Mouse (Mus musculus) erythroblast, adult 5-6 weeks (primary cell): ENCODE data around the gene St8sia2. TPM values are rescaled to one million over a fixed set of nuclear protein-coding genes. Genes with fewer than 3 reads are reported as not detected.

Experiments used
- ATAC-seq: replicated peaks from 2 replicates; pipeline ENCODE4 v1.8.0; 2016; ENCODE audit warnings: moderate number of reproducible peaks, mild to moderate bottlenecking, moderate TSS enrichment, inconsistent platforms; ENCODE audit not compliant: poor library complexity, low FRiP score, severe bottlenecking
- total RNA-seq, 2 experiments: library from RNA; stranded (forward) in 1 of 2; stranded (reverse) in 1 of 2; fragments of 150-400 nt in 1 of 2; fragments of 200-764, 138-1000 nt in 1 of 2; gene quantifications; 2 replicates each; pipeline versions ENCODE4 v1.2.3 to v1.2.4; 2015 to 2017; ENCODE audit warnings: low replicate concordance in 2 of 2

St8sia2 gene
- total RNA-seq, 2 experiments from 2014 or later = not detected

DNA sequence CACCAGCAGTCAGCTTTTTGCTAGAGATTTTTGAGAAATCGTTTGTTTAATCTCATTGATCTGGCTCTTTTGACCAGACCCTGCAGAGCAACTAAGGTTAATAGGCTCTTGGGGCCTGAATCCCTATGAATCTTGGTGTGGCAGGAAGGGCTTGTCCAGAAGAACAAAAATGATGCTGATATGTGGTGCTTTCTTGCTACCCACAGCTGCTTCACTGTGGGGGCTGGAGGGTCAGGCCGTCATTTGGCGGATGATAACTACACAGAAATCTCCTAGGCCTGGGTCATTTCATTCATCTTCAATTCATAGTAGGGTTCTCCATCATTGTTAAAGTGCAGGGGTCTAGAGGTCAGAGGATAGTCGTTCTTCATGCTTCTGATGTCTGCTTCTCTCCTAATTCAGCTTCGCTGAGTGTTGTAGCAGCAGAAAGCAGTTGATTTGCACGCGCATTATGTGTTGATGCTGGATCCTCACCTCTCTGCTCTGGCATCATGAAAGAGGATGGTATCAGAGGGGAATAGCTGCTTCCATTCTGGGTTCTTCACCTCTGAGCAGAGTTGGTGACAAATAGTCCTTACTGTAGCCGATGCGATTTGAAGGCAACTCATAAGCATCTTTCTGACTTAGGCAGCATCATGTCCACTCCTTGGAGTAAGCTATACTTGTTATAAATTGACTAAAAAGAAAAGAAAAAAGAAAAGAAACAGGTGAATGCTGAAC lies 122.4 kb downstream of the St8sia2 start:
- no peak for ATAC-seq

DNA sequence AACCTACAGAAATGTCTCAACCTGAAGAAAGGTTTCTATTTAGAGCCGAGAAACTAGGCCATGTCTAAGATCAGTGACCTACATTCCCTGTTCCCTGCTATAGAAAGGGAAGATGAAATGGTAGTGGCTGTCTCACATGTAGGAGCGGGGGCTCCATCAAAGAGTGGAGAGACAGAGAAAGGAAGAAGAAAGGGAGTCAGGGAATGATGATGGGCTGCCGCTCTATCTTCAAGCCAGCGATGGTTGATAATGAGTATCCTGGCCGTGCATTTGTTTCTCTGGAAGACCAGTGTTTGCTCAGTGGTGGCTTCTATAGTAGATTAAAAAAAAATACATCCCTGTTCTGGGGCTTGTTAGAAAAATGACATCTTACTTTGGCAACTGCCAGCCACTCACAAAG lies 123.0 kb downstream of the St8sia2 start:
- ATAC-seq = no peak
